Mouse (Mus musculus) embryonic facial prominence, embryonic 14.5 days (tissue): ENCODE measurements around the gene Ice2. TPM values are rescaled to one million over a fixed set of nuclear protein-coding genes. Genes with fewer than 3 reads are reported as not detected.
A peak's percentile ranks its signal among the peaks of the same experiment; 100 is the strongest.

Source experiments
- ATAC-seq: fragments of 200-750 bp; cut with Nextera tagmentation; 2 replicates; pipeline ENCODE4 v1.8.0; 2017; ENCODE audit warnings: low read depth, moderate number of reproducible peaks, moderate TSS enrichment
- DNase-seq: peaks from one replicate; pipeline ENCODE4 v3.0.0-alpha.2; 2015; ENCODE audit warnings: low spot score
- H3K27ac ChIP-seq: fragments of 300-500 bp; sonication (generic); replicated peaks from 2 replicates; pipeline ENCODE4 v1.5.1; 2014; ENCODE audit warnings: low read depth, mild to moderate bottlenecking, low read length, moderate library complexity
- H3K27me3 ChIP-seq: fragments of 300-500 bp; sonication (generic); replicated peaks from 2 replicates; pipeline ENCODE4 v1.6.1; 2014; ENCODE audit warnings: low read length; ENCODE audit not compliant: control insufficient read depth, insufficient read depth
- H3K36me3 ChIP-seq: fragments of 300-500 bp; sonication (generic); 2 replicates; pipeline ENCODE4 v1.6.1; 2014; ENCODE audit warnings: low read length, mixed read lengths; ENCODE audit not compliant: control insufficient read depth, insufficient read depth
- H3K4me1 ChIP-seq: fragments of 300-500 bp; sonication (generic); 2 replicates; pipeline ENCODE4 v1.6.1; 2014; ENCODE audit warnings: antibody characterized with exemption, low read length; ENCODE audit not compliant: control insufficient read depth, insufficient read depth
- H3K4me2 ChIP-seq: fragments of 300-500 bp; sonication (generic); 2 replicates; pipeline ENCODE4 v1.6.1; 2014; ENCODE audit warnings: low read depth, mild to moderate bottlenecking, low read length, moderate library complexity, mixed read lengths
- H3K4me3 ChIP-seq: fragments of 300-500 bp; sonication (generic); 2 replicates; pipeline ENCODE4 v1.5.1; 2014; ENCODE audit warnings: low read depth, mild to moderate bottlenecking, low read length
- H3K9ac ChIP-seq: fragments of 300-500 bp; sonication (generic); 2 replicates; pipeline ENCODE4 v1.6.1; 2014; ENCODE audit warnings: low read depth, mild to moderate bottlenecking, low read length, moderate library complexity, mixed read lengths
- H3K9me3 ChIP-seq: fragments of 300-500 bp; sonication (generic); 2 replicates; pipeline ENCODE4 v1.6.1; 2016; ENCODE audit warnings: low read length; ENCODE audit not compliant: control insufficient read depth
- WGBS: fragments of 180-500 bp; shearing (Covaris S2); extraction: QIAGEN DNeasy Blood & Tissue Kit; methylation state at CpG from one replicate; pipeline ENCODE4 v1.1.7; 2014; 5-methylcytosine and 5-hydroxymethylcytosine counted together
- polyA plus RNA-seq: library from polyadenylated mRNA; unstranded; fragments of >200 nt; fragmentation: Nextera tagmentation; extraction: Ambion mirVana; gene quantifications from 2 replicates; pipeline ENCODE4 v1.2.1, GENCODE M21; 2014

Gene Ice2
- polyA plus RNA-seq, 1 experiment from 2014 or later = 17.4 TPM

- no peaks in the 10 kb centered on the region for H3K4me1 ChIP-seq
Observed at GRCm38 (mm10) chr9:69387296-69387695, 10.4 kb upstream of the Ice2 start.

GRCm38 (mm10) chr9:69390631-69391030 is 7.1 kb upstream of the Ice2 start:
- no peaks in the 10 kb centered on the region for H3K4me1 ChIP-seq
- no peak overlapping the region for H3K4me3 ChIP-seq
- ATAC-seq = no peak
- no peak overlapping the region for H3K4me2 ChIP-seq
- WGBS = 69% methylated on average over 4 of the region's 4 CpGs
- no peak overlapping the region for H3K27ac ChIP-seq
- no peak for DNase-seq
- H3K9me3 ChIP-seq = no peaks in the 10 kb centered on the region
- no peak overlapping the region for H3K9ac ChIP-seq
- H3K36me3 ChIP-seq = no peaks in the 10 kb centered on the region
- no peaks in the 10 kb centered on the region for H3K27me3 ChIP-seq

More at GRCm38 (mm10) chr9:69387296-69387695, 10.4 kb upstream of the Ice2 start:
- DNase-seq (no peak), ATAC-seq (no peak)
- H3K4me3 ChIP-seq = no peak overlapping the region
- no peak overlapping the region for H3K27ac ChIP-seq
- H3K27me3 ChIP-seq = no peaks in the 10 kb centered on the region
- no peaks in the 10 kb centered on the region for H3K9me3 ChIP-seq
- H3K36me3 ChIP-seq = no peaks in the 10 kb centered on the region
- H3K9ac ChIP-seq = no peak overlapping the region
- H3K4me2 ChIP-seq = no peak overlapping the region
- WGBS = 83% methylated on average over 4 of the region's 4 CpGs

- DNase-seq (no peak), ATAC-seq (no peak)
- 75% methylated on average over 5 of the region's 5 CpGs for WGBS
- H3K36me3 ChIP-seq = no peaks in the 10 kb centered on the region
- peaks cover 13% of the 10 kb centered on the region for H3K4me1 ChIP-seq
- no peak overlapping the region for H3K4me2 ChIP-seq
- H3K27me3 ChIP-seq = no peaks in the 10 kb centered on the region
- no peaks in the 10 kb centered on the region for H3K9me3 ChIP-seq
- H3K9ac ChIP-seq = no peak overlapping the region
- no peak overlapping the region for H3K27ac ChIP-seq
- no peak overlapping the region for H3K4me3 ChIP-seq
Observed at GRCm38 (mm10) chr9:69394234-69394633, 3.5 kb upstream of the Ice2 start.

GRCm38 (mm10) chr9:69397432-69397759 is 310 bp upstream of the Ice2 start:
- peak overlapping the region; percentile 76 for H3K4me3 ChIP-seq
- H3K4me1 ChIP-seq = peaks cover 13% of the 10 kb centered on the region
- H3K9ac ChIP-seq = peak overlapping the region; percentile 95
- peak overlapping the region; percentile 93 for H3K27ac ChIP-seq
- 50% methylated on average over 2 of the region's 2 CpGs for WGBS
- ATAC-seq (peak; percentile 58), DNase-seq (no peak)
- H3K9me3 ChIP-seq = no peaks in the 10 kb centered on the region
- no peaks in the 10 kb centered on the region for H3K27me3 ChIP-seq
- H3K4me2 ChIP-seq = peak overlapping the region; percentile 91
- H3K36me3 ChIP-seq = no peaks in the 10 kb centered on the region

- Histone ChIP-seq H3K36me3 (no peaks in the 10 kb centered on the region), H3K4me2 (peak overlapping the region; percentile 91), H3K27me3 (no peaks in the 10 kb centered on the region), H3K27ac (peak overlapping the region; percentile 93), H3K4me3 (peak overlapping the region; percentile 76), H3K9ac (peak overlapping the region; percentile 95), H3K9me3 (no peaks in the 10 kb centered on the region), H3K4me1 (peaks cover 13% of the 10 kb centered on the region)
- DNase-seq (no peak), ATAC-seq (no peak)
- WGBS = 18% methylated on average over 10 of the region's 10 CpGs
Observed at GRCm38 (mm10) chr9:69398453-69398850, 746 bp downstream of the Ice2 start.

GRCm38 (mm10) chr9:69404671-69405070 is 7.0 kb downstream of the Ice2 start:
- Histone ChIP-seq H3K4me2 (no peak overlapping the region), H3K27me3 (no peaks in the 10 kb centered on the region), H3K27ac (no peak overlapping the region), H3K36me3 (peaks cover 11% of the 10 kb centered on the region), H3K9ac (no peak overlapping the region), H3K4me3 (no peak overlapping the region), H3K4me1 (no peaks in the 10 kb centered on the region), H3K9me3 (no peaks in the 10 kb centered on the region)
- ATAC-seq (no peak), DNase-seq (no peak)
- 70% methylated on average over 6 of the region's 6 CpGs for WGBS

- 88% methylated on average over 1 of the region's 1 CpGs for WGBS
- no peak overlapping the region for H3K27ac ChIP-seq
- H3K36me3 ChIP-seq = peaks cover 45% of the 10 kb centered on the region
- no peak overlapping the region for H3K9ac ChIP-seq
- DNase-seq = peak; percentile 56
- H3K4me3 ChIP-seq = no peak overlapping the region
- no peaks in the 10 kb centered on the region for H3K4me1 ChIP-seq
- H3K27me3 ChIP-seq = no peaks in the 10 kb centered on the region
- H3K9me3 ChIP-seq = no peaks in the 10 kb centered on the region
- H3K4me2 ChIP-seq = no peak overlapping the region
- no peak for ATAC-seq
Observed at GRCm38 (mm10) chr9:69419476-69419875, 21.8 kb downstream of the Ice2 start.

GRCm38 (mm10) chr9:69430531-69430930 is 32.8 kb downstream of the Ice2 start:
- H3K36me3 ChIP-seq = peaks cover 51% of the 10 kb centered on the region
- no peak overlapping the region for H3K4me3 ChIP-seq
- H3K27ac ChIP-seq = peak overlapping the region; percentile 87
- no peak for ATAC-seq
- no peaks in the 10 kb centered on the region for H3K27me3 ChIP-seq
- H3K9ac ChIP-seq = no peak overlapping the region
- no peaks in the 10 kb centered on the region for H3K9me3 ChIP-seq
- peaks cover 24% of the 10 kb centered on the region for H3K4me1 ChIP-seq
- WGBS = 84% methylated on average over 3 of the region's 3 CpGs
- no peak overlapping the region for H3K4me2 ChIP-seq
- DNase-seq = no peak

GRCm38 (mm10) chr9:69431863-69432555 is 34.3 kb downstream of the Ice2 start:
- Histone ChIP-seq H3K27ac (peak overlapping the region; percentile 87), H3K4me2 (peak overlapping the region; percentile 20), H3K9me3 (no peaks in the 10 kb centered on the region), H3K9ac (no peak overlapping the region), H3K36me3 (peaks cover 39% of the 10 kb centered on the region), H3K4me3 (no peak overlapping the region), H3K27me3 (no peaks in the 10 kb centered on the region), H3K4me1 (peaks cover 24% of the 10 kb centered on the region)
- DNase-seq (peak; percentile 96), ATAC-seq (peak; percentile 88)
- WGBS = 22% methylated on average over 6 of the region's 6 CpGs
